ENCODE assay signal across 25 mouse cellular contexts in genomic region chr13:104685537-104685936, GRCm38 (mm10).
DNase-seq lines count a peak whose midpoint lies in the region; ATAC-seq and TF ChIP-seq lines count a peak whose summit lies in the region.
"Had no signal": no experiment of that assay in that cellular context is flagged by ENCODE, and none has a peak within 500 bp of the region (broad histone marks: within the 10 kb centered on the region; RNA-seq: fewer than 3 reads in every experiment).

No protein-coding gene starts in this region.

- TF ChIP-seq CTCF in liver, postnatal 0 days (IDR thresholded peaks at IDR 0.05; ENCODE audit: low read depth) = no peak

- no peaks in the 10 kb centered on the region for H3K27me3 ChIP-seq in liver, embryonic 12.5 days (replicated peaks)
- H3K27me3 ChIP-seq in liver, postnatal 0 days (ENCODE audit: insufficient read depth, low read length) = no peaks in the 10 kb centered on the region
- H3K27me3 ChIP-seq in liver, embryonic 16.5 days (ENCODE audit: control insufficient read depth, insufficient read depth, low read depth, low read length) = no peaks in the 10 kb centered on the region
- H3K27me3 ChIP-seq: heart, embryonic 12.5 days; intestine, embryonic 15.5 days; limb, embryonic 15.5 days; lung, embryonic 15.5 days; midbrain, embryonic 12.5 days; neural tube, embryonic 12.5 days had no signal

- H3K9ac ChIP-seq in liver, embryonic 12.5 days = no peak overlapping the region
- no peak overlapping the region for H3K9ac ChIP-seq in liver, postnatal 0 days (replicated peaks)
- H3K9ac ChIP-seq in liver, embryonic 16.5 days (ENCODE audit: low read depth, low read length) = no peak overlapping the region
- H3K9ac ChIP-seq: heart, embryonic 12.5 days; intestine, embryonic 15.5 days; limb, embryonic 15.5 days; lung, embryonic 15.5 days; midbrain, embryonic 12.5 days; neural tube, embryonic 12.5 days had no signal

- H3K4me3 ChIP-seq in liver, embryonic 12.5 days = no peak overlapping the region
- H3K4me3 ChIP-seq in liver, postnatal 0 days (ENCODE audit: low read depth, low read length) = no peak overlapping the region
- no peak overlapping the region for H3K4me3 ChIP-seq in liver, embryonic 16.5 days (ENCODE audit: low read depth, low read length)
- H3K4me3 ChIP-seq: heart, embryonic 12.5 days; intestine, embryonic 15.5 days; limb, embryonic 10.5 days; limb, embryonic 15.5 days; lung, embryonic 15.5 days; midbrain, embryonic 12.5 days; myocyte; neural tube, embryonic 12.5 days had no signal

- peak; percentile 91 for ATAC-seq in liver, embryonic 12.5 days
- ATAC-seq in liver, postnatal 0 days = no peak
- peak; percentile 57 for ATAC-seq in erythroblast, adult 5-6 weeks (replicated peaks; ENCODE audit: low FRiP score, poor library complexity, severe bottlenecking)
- 0 out of 2 replicates have a peak, but pooled peaks have one; percentile 43 for ATAC-seq in liver, embryonic 16.5 days (ENCODE audit: low read depth)
- ATAC-seq: forebrain, embryonic 14.5 days; hindbrain, postnatal 0 days; intestine, embryonic 15.5 days had no signal

- no peak for TF ChIP-seq EP300 in liver, postnatal 0 days (IDR thresholded peaks at IDR 0.05; ENCODE audit: low read depth)

- no peaks in the 10 kb centered on the region for H3K9me3 ChIP-seq in liver, embryonic 12.5 days (replicated peaks)
- H3K9me3 ChIP-seq in liver, postnatal 0 days (ENCODE audit: low read length) = no peaks in the 10 kb centered on the region
- H3K9me3 ChIP-seq in liver, embryonic 16.5 days (replicated peaks; ENCODE audit: control insufficient read depth, low read length) = no peaks in the 10 kb centered on the region
- H3K9me3 ChIP-seq: heart, embryonic 12.5 days; intestine, embryonic 15.5 days; limb, embryonic 10.5 days; limb, embryonic 15.5 days; lung, embryonic 15.5 days; midbrain, embryonic 12.5 days; neural tube, embryonic 12.5 days had no signal

- H3K4me2 ChIP-seq in liver, embryonic 12.5 days = peak overlapping the region; percentile 35
- H3K4me2 ChIP-seq in liver, postnatal 0 days (ENCODE audit: low read depth, low read length) = no peak overlapping the region
- H3K4me2 ChIP-seq in liver, embryonic 16.5 days (ENCODE audit: low read depth, low read length) = 0 out of 2 replicates have a peak overlapping the region, but pooled peaks have one; percentile 0
- H3K4me2 ChIP-seq: heart, embryonic 12.5 days; intestine, embryonic 15.5 days; limb, embryonic 15.5 days; lung, embryonic 15.5 days; midbrain, embryonic 12.5 days; neural tube, embryonic 12.5 days had no signal

- 13% methylated on average over 2 of the region's 2 CpGs for WGBS in liver, embryonic 12.5 days (ENCODE audit: insufficient replicate concordance)
- WGBS in liver, postnatal 0 days (ENCODE audit: insufficient replicate concordance) = 32% methylated on average over 2 of the region's 2 CpGs
- WGBS in liver, embryonic 16.5 days (ENCODE audit: insufficient replicate concordance) = 21% methylated on average over 2 of the region's 2 CpGs

- DNase-seq in liver, postnatal 0 days = no peak
- DNase-seq in left cerebral cortex, postnatal 10 days (ENCODE audit: extremely low spot score in 1 of 2, low spot score in 2 of 2) = no peak
- DNase-seq in kidney, adult 8-10 months = no peak
- DNase-seq: adrenal gland, postnatal 10 days; B cell, adult 2 months; cerebellum, adult 11-12 months; cerebellum, adult 9-11 months; gastrocnemius, postnatal 14 days; heart, postnatal 14 days; kidney, adult 9 months; kidney, postnatal 10 days; layer of hippocampus, postnatal 36 days had no signal

- H3K27ac ChIP-seq in liver, embryonic 12.5 days = peak overlapping the region; percentile 69
- H3K27ac ChIP-seq in liver, postnatal 0 days (ENCODE audit: low read depth) = no peak overlapping the region
- H3K27ac ChIP-seq in liver, embryonic 16.5 days (ENCODE audit: low read length) = no peak overlapping the region
- H3K27ac ChIP-seq: hindbrain, postnatal 0 days; intestine, embryonic 15.5 days; limb, embryonic 15.5 days; midbrain, embryonic 12.5 days; neural tube, embryonic 12.5 days had no signal

- H3K4me1 ChIP-seq in liver, embryonic 12.5 days = peaks cover 24% of the 10 kb centered on the region
- H3K4me1 ChIP-seq in liver, postnatal 0 days (ENCODE audit: insufficient read depth) = no peaks in the 10 kb centered on the region
- no peaks in the 10 kb centered on the region; the same call in none of the 2 replicates for H3K4me1 ChIP-seq in liver, embryonic 16.5 days (ENCODE audit: control insufficient read depth, low read depth, low read length)
- H3K4me1 ChIP-seq: intestine, embryonic 15.5 days; neural tube, embryonic 12.5 days had no signal

- intact Hi-C loops in left cerebral cortex, postnatal 10 days (cut with DNase I) = no loop called here

- no peaks in the 10 kb centered on the region for H3K36me3 ChIP-seq in liver, embryonic 12.5 days
- H3K36me3 ChIP-seq in liver, postnatal 0 days (replicated peaks; ENCODE audit: insufficient read depth, low read length) = no peaks in the 10 kb centered on the region
- no peaks in the 10 kb centered on the region for H3K36me3 ChIP-seq in liver, embryonic 16.5 days (ENCODE audit: control insufficient read depth, insufficient read depth)
- H3K36me3 ChIP-seq: heart, embryonic 12.5 days; intestine, embryonic 15.5 days; limb, embryonic 10.5 days; limb, embryonic 15.5 days; lung, embryonic 15.5 days; midbrain, embryonic 12.5 days; neural tube, embryonic 12.5 days had no signal
